Mouse (Mus musculus): Measurements from ENCODE around the gene Myo18a.

The Myo18a gene

DNA sequence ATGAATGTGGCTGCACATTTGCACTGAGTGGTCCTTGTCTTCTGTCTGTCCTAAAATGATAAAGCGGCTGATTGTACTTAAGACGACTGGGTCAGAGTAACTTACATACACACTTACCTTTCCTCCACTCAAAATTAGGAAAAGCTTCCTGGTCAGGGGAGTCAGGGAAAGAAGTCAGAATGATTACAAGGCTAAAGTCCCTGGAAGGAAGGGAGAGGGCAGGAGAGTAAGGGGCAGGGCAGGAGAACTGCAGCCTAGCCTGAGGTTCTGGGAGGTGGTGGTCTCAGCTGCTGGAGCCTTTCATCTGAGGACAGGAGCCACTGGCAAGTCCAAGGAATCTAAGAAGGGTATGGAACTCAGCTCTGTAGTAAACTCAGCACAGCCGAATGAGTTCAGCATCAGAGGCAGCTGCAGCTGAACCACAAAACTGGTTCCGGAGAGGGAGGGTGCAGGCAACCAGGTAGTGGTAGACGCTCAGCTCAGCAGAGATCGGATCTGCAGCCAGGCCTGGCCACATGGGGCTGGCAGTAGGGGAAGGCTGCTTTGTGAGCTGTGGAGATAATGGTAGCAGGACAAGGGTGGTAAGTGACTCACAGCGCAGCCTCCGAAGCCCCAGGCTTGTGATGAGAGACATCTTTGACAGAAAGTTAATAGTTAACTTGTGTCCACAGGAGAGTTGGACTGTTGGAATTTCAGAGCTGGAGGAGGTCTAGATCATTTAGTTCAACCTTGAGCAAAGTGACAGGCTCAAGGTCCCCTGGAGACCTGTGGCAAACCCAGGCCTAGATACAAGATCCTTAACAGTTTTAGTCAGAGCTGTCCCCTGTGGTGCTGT lies 9.1 kb downstream of the Myo18a start:
- in situ Hi-C loops (cut with MboI, MseI): no loop called here

GRCm38 (mm10) chr11:77775701-77776400 lies 12.8 kb downstream of the Myo18a start:
- in situ Hi-C loops (cut with MboI, MseI): no loop called here

- in situ Hi-C loops (cut with MboI, MseI): no loop called here
These were observed 14.4 kb downstream of the Myo18a start for GRCm38 (mm10) chr11:77777436-77777835.

GRCm38 (mm10) chr11:77777937-77778336 lies 14.9 kb downstream of the Myo18a start:
- in situ Hi-C loops (cut with MboI, MseI): no loop called here

GRCm38 (mm10) chr11:77779240-77779639 lies 16.2 kb downstream of the Myo18a start:
- in situ Hi-C loops (cut with MboI, MseI): no loop called here

DNA sequence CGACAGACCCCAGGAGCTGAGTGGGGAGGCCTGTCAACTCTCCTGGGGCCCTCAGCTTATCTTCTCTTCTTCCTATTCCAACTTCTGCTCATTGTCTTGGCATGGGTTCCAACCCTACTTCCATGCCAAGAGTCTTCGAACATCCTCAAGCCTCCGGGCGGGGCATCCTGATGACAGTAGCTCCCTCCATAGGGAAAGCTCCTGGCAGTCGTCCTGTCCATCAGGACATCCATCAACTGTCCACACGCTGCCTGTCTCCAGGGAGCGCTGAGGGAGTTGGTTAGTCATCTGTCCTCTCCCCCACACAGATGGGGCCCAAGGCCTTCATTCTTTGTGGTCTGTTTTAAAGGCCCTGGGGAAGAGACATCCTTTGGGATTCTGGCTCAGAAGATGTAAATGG lies 18.0 kb downstream of the Myo18a start:
- in situ Hi-C loops (cut with MboI, MseI): no loop called here

DNA sequence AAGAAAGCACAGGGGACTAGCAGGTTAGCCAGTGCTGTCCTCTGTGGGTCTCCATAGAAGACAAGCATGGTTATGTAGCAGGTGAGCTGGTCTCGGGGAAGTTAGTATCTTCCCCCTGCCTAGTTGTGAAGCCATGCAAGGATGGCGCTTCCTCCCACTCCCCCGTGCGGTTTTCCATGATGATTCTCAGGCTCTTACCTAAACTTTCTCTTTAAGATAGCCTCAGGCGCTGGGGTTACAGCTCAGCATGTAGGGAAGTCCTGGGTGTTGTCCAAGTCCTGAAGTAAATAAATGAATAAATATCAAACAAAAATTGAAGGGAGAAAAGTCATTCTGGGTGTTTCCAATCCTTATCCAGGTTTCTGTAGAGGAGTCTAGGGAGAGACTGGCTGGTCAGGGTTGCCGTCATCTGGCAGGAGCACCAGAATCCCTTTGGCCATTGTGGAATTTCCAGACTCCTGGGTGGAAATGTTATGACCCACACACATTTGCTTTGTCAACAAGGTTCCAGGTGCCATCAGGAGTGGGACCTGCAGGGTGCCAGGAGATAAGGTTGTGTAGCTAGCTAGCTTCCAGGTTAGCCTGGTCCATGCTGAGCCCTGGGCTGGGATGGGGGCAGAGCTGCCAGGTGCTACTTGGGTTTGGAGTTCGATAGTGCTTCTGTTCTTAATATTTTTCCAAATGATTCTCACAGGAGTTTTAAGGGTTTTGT lies 19.2 kb downstream of the Myo18a start:
- in situ Hi-C loops (cut with MboI, MseI): no loop called here

GRCm38 (mm10) chr11:77783211-77783746 lies 20.2 kb downstream of the Myo18a start:
- in situ Hi-C loops (cut with MboI, MseI): no loop called here

- in situ Hi-C loops (cut with MboI, MseI): no loop called here
These were observed 21.0 kb downstream of the Myo18a start for GRCm38 (mm10) chr11:77783747-77784646.

DNA sequence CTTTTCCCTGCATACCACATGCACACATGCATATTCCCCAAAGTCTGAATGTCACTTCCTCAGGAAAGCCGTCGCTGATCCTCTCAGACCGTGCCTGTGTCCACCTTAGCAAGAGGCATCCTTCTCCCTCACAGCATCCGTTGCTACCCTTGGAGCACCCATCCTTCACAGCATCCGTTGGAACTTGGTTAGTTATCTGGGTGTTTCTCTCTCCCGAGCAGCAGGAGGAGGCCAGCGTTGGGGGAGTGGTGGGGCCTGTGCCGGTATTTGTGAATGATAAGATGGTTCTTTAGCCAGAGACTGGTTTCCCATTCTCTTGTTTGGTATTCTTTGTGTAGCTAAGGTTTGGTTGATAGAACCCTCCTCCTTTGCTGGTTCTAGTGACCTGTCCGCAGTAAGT lies 21.8 kb downstream of the Myo18a start:
- in situ Hi-C loops (cut with MboI, MseI): no loop called here

DNA sequence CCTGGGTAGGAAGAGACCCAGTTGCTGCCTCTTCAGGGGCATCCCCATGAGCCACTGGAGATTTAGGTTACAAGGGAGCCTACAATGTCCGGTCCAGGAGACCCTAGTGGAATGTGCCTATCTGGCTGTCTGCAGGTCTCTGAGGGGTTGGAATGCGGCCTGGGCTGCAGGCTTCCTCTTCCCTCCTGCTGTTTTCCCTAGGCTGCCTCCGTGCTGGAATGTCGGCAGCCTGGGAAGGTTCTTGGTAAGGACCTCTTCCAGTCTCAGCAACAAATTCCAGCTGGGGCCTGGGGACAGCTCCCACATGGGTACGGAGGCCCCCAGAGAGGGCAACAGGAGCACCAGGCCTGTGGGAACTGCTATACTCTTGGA lies 22.3 kb downstream of the Myo18a start:
- in situ Hi-C loops (cut with MboI, MseI): no loop called here

DNA sequence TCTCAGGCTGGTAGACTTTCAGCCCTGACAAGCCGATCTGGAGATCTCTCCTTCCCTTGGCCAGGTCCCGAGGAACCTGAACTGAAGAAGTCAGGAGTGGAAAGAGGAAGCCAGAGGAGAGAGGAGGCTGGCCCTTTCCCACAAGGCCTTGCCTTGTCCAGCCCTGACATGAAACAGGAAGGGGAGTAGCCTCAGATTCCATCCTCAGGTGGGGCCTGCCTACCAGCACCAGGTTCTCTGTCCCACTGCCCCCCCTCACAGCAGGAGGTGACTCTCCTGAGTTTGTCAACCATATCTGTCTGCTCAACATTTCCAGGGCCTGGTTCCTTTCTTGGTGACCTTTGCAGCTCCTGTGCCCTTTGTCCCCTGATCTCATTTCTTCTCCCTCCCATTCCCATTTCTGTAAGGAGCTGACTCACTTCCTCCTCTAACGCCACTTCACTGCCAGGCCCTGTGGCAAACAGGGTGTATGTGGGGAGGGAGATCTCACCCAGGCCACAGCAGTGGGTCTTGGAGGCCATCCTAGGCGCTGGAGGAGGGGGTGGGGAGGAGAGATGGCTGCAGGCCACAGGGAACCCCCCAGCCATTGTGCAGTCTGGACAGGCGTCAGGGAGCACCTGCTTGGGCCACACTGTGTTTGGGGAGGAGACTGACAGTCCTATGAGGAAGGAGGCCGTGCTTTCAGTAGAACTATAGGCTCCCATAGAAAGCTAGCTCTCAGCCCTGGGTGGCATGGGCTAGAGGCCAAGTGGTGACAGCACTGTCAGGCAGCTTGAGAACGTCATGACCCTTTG lies 22.9 kb downstream of the Myo18a start:
- in situ Hi-C loops (cut with MboI, MseI): no loop called here

- in situ Hi-C loops (cut with MboI, MseI): no loop called here
These were observed 24.7 kb downstream of the Myo18a start, which contains the start of gene Gm10277 for GRCm38 (mm10) chr11:77787707-77788106. Gene Gm10277 (minus strand): TSS chr11:77787747.

DNA sequence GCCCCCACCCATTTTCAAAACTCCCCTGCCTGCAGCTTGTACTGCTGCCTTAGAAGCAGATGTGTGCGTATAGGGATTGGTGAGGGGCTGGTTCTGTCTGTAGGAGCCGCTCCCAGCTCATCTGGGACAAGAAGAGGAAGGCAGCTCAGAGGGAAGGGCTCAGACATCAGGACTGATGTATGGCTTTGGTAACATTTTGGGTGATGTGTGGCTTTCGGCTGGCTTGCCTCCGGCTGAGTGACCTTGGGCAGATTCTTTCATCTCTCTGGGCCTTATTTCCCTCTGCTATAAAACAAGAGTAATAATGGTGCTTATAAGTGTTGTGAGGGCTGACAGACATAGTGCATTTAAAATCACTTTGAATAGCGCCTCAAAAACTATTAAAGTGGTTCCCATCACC lies 26.5 kb downstream of the Myo18a start:
- in situ Hi-C loops (cut with MboI, MseI): no loop called here

DNA sequence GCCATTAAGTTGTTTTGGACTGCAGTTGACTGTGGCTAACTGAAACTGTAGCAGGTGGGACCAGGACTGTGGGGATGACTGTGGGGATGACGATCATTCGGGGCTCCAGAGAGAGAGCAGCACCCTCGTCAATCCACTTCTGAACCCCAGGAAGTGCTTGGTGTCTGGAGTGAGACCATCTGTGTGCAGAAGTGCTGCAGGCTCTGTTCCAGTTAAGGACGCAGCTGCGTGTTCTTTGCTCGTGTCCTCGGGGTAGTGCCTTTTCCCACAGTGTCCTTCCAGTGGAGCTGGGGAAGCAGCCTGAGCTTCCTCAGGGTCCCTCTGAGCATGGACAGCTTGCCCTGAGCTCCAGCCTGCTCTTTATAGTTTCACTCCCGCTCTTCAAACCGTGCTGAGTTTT lies 27.2 kb downstream of the Myo18a start:
- in situ Hi-C loops (cut with MboI, MseI): no loop called here

GRCm38 (mm10) chr11:77791241-77791727 lies 28.2 kb downstream of the Myo18a start:
- in situ Hi-C loops (cut with MboI, MseI): no loop called here

DNA sequence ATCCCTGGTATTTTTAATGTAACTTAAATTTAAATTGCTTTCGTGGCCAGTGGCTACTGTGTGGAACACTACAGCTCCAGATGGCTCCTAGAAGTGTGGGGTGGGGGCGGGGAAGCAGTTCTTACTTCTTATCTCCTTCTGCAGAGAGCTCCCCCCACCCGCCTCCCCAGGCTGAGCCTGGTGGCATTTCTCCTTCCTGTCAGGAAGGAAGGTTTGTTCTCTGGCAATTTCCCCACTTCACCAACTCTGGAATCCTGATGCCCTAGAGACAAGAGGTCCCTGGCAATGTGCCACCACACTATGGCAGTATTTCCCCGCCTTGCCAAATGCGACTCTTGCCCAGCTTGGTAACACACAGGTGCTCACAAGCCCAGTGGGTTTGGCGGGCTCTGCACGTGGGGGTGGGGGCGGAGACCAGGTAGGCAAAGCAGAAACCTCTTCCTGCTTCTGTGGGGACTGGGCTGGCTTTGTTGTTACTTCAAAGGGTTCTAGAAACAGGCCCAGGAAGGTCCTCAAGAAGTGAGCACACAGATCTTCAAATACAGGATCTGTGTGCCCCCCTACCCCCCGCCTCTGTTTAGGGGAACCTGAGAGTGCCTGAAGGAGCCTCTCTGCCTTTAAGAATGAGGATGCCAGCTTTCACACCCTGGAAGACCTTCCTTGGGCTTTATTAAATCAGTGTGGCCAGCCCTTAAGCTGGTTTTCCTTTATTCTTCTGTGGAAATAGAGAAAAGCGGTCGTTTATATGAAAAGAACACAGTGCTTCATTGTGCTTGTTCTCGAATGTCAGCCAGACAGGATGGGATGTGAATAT lies 28.9 kb downstream of the Myo18a start:
- in situ Hi-C loops (cut with MboI, MseI): no loop called here

DNA sequence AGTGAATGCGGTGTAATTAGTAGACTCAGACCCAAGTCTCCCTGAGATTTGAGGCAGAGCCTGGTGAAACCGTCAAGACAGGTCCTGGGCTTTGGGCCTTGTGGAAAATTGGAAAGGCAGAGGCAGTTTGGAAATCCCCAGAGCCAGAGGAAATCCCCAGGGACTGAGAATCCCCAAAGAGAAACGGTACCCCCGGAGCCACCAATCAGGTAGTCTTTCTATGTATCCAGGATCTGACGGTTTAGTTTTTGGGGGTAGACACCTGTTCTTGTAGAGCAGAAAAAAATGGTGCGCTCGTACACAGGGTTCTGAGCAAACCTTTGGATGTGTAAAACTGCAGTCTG lies 29.5 kb downstream of the Myo18a start:
- in situ Hi-C loops (cut with MboI, MseI): no loop called here

DNA sequence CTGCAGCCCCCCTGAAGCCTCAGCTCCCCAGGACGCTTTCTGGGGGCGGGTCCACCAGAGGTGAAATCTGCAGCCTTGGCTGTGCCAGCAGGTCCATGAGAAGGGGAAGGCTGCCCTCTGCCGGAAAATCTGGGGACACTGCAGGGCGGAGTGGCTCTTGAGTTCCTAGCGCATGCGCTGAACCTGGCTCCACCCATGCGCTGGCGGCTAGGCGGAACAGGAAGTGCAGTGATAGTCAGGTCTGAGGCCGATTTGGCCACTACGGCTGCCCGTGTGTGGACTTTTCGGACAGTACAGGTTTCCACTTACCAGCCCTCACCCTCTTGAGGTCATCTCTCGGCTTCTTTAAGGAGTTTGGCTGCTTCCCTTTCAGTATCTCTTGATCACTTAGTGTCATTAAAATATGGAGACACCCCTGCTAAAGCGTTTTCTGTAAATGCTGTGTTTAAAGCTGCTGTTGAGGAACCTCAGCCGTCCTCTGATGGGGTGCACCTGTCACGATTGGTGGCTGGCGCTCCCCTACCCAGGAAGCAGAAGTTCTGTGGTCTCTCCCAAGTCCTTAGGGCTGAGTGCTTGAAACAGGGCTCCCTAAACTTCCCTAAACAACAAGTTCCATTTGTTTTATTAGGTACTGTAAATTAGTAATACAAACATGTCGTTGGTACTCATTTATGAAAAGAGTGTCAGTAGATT lies 30.3 kb downstream of the Myo18a start:
- in situ Hi-C loops (cut with MboI, MseI): no loop called here
